Mouse (Mus musculus): Measurements from ENCODE around the gene Mrps14.

The Mrps14 gene

DNA sequence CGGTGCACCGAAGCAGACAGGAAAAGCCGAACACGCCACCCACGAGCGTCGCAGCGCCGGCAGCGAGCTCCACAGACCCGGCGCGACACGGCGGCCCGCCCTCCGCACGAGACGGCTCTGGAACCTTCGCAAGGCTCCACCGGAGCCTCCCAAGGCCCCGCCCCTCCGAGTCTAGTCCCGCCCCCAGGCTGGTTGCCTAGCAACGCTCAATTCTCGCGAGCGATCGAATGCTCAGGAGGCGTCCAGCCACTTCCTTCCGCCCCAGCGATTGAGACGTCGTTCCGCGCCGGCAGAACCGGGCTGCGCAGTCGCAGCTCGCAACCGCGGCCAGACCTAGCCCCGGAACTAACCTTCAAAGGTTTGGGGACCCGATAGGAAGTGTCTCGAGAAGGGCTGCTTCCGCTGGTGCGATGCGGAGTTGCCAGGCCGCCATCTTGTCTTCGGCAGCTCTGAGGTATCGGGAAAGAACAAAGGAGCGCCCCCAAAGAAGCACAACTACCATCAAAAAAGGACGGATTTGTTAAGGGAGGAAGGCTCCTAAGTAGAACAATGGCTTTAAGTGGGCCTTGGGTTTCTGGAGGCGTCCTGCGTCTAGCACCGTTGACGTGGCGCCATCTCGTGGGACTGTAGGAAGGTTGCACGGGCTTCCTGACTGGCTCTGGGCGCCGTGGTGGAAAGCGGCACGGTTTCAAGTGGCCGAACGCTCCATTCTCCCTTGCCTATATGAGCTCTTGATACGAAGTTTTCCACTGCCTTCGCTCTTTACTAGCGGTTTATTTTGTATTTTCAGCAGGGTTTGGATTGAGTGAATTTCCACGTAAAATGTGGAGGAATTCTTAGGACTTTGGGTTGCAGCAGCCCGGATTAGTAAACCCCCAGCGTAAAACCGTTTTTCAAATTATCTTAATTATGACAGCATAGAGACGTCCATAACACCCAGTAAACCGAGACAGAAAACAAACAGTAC, 18.0 kb downstream of the Mrps14 start, which contains the start of gene Cacybp:
Gene Cacybp (minus strand): TSS at position 173 of the 967 bp plus-strand sequence.
- POLR2A ChIA-PET, result interaction anchor here (0.6 to 7.4 kb wide), 47 partner anchors 10 to 1664 kb away, joined by 3 to 114 read pairs (median 5); partner anchors contain the start of genes Mrps14 (in 3 of the 4), Zbtb37 (in 2 of the 4), Cop1 (in 1 of the 4) and Rc3h1 (in 1 of the 4)
- CTCF ChIA-PET, result interaction anchor here in 2 of 4 experiments (0.7 to 2.5 kb wide), 3 partner anchors 18 to 599 kb away, joined by 3 to 9 read pairs (median 3); no protein-coding TSS in a partner anchor

DNA sequence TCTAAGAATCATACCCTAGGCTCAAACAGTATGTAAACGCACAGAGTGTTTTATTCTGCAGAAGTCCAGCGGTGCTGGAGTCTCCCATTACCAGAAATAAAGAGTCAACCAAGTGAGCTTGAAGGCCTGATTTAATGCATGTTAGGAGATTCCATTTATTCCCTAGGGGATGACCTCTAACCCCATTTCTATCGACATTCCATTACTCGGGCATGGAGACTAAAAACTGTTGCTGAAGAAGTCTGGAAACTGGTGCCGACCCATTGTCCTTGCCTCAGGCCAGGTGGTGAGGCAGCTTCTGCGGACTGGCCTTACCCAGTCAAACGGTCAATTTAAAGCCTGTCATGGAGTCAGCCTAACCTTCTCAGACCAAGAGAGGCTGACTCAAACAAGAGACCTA, 19.2 kb downstream of the Mrps14 start:
- ChIA-PET CTCF (interaction anchor here in 1 of 4 experiments (2.5 kb wide), 1 partner anchor 17 kb away, joined by 9 read pairs; no protein-coding TSS in a partner anchor), POLR2A (interaction anchor here in 3 of 4 experiments (1.2 to 7.4 kb wide), 11 partner anchors 9 to 826 kb away, joined by 3 to 114 read pairs (median 8); partner anchors contain the start of genes Mrps14 (in 2 of the 3) and Zbtb37 (in 1 of the 3))

DNA sequence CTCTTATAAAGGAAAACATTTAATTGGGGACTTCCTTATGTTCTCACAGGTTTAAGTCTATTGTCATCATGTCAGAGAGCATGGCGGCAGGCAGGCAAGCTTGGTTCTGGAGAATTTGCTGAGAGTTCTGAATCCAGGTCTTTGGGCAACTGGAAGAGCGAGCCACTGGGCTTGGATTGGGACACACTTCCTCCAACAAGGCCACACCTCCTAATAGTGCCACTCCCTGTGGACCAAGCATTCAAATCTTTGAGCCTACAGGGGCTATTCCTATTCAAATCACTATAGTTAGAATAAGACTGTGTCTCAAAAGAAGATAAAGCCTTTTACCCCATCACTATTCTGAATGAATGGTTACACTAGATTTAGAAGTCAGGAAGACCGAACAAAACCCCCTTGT, 22.9 kb downstream of the Mrps14 start:
- ChIA-PET CTCF (no interaction called here), POLR2A (interaction anchor here in 2 of 4 experiments (0.5 to 1.5 kb wide), 4 partner anchors 8 to 580 kb away, joined by 3 to 5 read pairs (median 4); no protein-coding TSS in a partner anchor)

DNA sequence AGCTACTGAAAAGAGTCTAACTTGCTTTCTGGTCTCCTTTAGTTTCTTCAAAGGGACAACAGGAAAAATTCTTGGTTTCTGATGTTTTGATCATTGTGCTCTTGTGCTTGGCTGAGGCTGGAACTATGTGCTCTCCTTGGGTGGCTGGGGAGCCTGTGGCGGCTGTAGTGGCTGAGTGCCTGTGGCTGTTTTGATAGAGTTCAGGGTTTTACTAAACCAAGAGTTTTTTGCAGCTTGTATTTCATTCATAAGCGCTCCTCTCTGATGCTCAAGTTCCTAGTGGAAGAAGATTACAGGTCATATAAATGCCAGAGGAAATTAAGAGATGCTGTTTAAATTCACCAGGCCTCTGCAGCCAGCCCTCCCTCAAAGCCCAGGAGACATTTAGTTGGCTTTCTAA, 29.1 kb downstream of the Mrps14 start:
- ChIA-PET POLR2A (interaction anchor here in 2 of 4 experiments (0.6 to 3.3 kb wide), 3 partner anchors 11 to 392 kb away, joined by 3 to 25 read pairs (median 3); partner anchors contain the start of gene Cacybp (in 2 of the 2)), CTCF (interaction anchor here in 1 of 4 experiments (0.6 kb wide), 1 partner anchor 29 kb away, joined by 13 read pairs; no protein-coding TSS in a partner anchor)

DNA sequence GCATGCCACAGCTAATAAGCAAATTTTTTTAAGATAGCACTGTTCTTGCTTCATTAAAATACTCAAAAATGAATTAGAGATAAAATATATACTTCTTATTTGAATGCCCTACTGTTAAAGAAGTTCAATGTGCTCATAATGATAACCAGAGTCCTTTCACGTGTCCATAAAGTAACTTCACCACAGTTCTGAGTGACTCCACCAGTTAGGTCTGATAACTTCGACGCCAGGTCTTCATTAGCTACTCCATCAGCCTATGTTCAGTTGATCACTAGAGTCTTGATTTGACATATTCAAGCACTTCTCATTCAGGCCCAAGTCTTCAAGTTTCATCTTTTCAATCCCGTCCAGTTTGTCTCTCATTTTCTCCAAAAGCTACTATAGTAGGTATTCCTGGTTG, 32.2 kb downstream of the Mrps14 start:
- POLR2A ChIA-PET, result interaction anchor here in 2 of 4 experiments (1.3 to 4.6 kb wide), 2 partner anchors 14 to 15 kb away, joined by 4 to 29 read pairs; partner anchors contain the start of gene Cacybp (in 2 of the 2)
- CTCF ChIA-PET, result no interaction called here

DNA sequence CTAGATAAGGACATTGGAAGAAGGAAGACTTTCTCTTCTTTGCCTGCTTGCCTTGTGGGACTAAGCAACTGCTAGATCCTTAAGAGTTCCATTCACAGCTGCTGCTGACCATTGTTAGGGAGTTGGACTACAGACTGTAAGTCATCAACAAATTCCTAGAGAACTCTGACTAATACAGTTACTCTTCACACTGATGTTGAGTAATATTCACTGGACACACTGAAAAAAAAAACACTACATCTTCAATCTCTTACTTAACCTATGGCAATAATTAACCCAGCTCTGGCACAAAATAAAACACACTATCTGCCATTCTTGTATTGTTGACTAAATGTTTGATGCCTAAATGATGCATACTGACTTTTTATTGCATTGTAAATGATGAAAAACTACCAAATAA, 32.8 kb downstream of the Mrps14 start:
- ChIA-PET POLR2A (interaction anchor here in 2 of 4 experiments (1.3 to 4.6 kb wide), 3 partner anchors 15 to 18 kb away, joined by 4 to 29 read pairs (median 4); partner anchors contain the start of gene Cacybp (in 2 of the 2)), CTCF (interaction anchor here in 1 of 4 experiments (0.5 kb wide), 1 partner anchor 292 kb away, joined by 6 read pairs; no protein-coding TSS in a partner anchor)

DNA sequence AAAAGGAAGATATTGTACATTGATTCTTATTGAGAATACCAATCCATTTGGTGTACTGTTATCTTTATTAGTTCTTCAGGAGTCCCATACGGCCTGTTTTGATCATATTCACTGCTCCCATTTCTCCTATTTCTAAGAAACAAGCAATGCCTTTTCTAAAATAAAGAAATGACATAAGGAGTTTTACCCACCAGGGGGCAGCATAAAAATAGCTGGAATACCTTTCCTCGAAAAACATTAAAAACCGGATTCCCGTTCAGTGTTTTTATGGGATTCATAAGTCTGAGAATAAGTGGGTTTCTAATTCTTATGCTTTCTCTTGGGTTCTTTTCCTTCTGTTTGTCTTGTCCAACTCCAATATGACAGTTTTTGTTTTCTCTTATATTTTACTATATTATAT, 36.0 kb downstream of the Mrps14 start:
- POLR2A ChIA-PET, result interaction anchor here in 1 of 4 experiments (0.6 to 1.6 kb wide), 4 partner anchors 9 to 447 kb away, joined by 3 to 5 read pairs (median 4); no protein-coding TSS in a partner anchor
- CTCF ChIA-PET, result interaction anchor here in 3 of 4 experiments (0.6 to 1.9 kb wide), 5 partner anchors 14 to 123 kb away, joined by 3 to 15 read pairs (median 3); partner anchors contain the start of gene Cacybp (in 1 of the 3)

DNA sequence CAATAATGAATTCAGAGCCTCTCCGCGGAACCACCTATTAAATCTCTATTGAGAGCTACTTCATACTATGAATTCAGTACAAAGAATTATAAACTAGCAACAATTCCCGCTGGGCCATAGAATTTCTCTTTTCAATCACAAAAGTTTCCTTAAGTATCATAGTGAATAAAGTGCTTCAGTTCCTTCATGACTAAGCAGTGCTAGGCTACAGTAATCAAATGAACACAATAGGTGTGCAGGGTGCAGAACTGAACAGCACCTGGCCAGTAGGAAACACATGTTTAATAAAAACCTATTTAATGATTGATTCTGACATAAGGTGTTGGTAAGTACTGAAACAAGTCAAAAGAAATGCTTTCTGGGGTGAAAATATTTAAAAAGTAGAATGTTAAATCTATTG, 37.1 kb downstream of the Mrps14 start:
- POLR2A ChIA-PET, result interaction anchor here in 1 of 4 experiments (0.6 to 1.6 kb wide), 4 partner anchors 10 to 485 kb away, joined by 3 to 5 read pairs (median 4); no protein-coding TSS in a partner anchor
- CTCF ChIA-PET, result interaction anchor here in 2 of 4 experiments (1.0 to 1.9 kb wide), 2 partner anchors 15 to 19 kb away, joined by 3 to 9 read pairs; partner anchors contain the start of gene Cacybp (in 1 of the 2)

DNA sequence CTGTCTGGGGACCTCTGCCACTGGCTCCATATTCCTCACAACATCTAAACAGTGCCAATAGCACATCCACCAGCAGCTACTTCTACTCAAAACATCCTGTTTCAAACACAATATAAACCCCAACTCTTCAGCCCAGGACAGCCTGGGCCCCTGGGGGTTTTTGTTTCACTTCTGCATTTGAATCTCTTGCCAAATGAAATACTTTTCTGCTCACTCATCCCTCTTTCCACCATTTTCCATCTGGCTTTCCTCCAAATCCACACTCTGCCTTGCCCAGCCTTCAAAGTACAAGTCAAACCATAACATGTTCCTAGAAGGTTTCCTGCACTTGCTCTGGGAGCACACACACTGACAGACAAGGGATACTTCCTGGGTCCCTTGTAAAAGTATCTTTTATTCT, 38.9 kb downstream of the Mrps14 start:
- CTCF ChIA-PET, result no interaction called here

DNA sequence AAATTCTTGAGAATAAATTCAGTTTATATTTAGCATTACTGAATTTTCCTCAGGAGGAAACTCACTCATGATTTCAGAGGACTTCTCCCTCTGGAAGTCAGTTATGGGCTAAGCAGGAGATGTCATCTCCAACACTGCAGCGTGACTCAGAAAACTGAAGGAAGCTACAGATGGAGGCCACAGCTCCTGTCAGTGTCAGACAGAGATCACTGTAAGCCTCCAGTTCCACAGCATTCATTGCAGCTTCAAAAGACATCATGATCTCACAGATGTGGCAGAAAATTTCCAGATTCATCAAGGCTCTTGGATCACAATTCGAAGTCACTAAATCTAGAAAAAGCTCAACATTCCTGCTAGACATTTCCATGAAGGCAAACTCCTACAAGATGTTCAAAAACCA, 43.0 kb downstream of the Mrps14 start:
- ChIA-PET CTCF (interaction anchor here in 1 of 4 experiments (0.6 kb wide), 1 partner anchor 619 kb away, joined by 3 read pairs; no protein-coding TSS in a partner anchor), POLR2A (interaction anchor here in 1 of 4 experiments (0.6 to 1.5 kb wide), 3 partner anchors 16 to 774 kb away, joined by 3 to 4 read pairs (median 4); no protein-coding TSS in a partner anchor)

More for the DNA sequence above, 38.9 kb downstream of the Mrps14 start:
- POLR2A ChIA-PET, result interaction anchor here in 1 of 4 experiments (1.1 kb wide), 1 partner anchor 21 kb away, joined by 4 read pairs; the partner anchor contains the start of gene Cacybp

DNA sequence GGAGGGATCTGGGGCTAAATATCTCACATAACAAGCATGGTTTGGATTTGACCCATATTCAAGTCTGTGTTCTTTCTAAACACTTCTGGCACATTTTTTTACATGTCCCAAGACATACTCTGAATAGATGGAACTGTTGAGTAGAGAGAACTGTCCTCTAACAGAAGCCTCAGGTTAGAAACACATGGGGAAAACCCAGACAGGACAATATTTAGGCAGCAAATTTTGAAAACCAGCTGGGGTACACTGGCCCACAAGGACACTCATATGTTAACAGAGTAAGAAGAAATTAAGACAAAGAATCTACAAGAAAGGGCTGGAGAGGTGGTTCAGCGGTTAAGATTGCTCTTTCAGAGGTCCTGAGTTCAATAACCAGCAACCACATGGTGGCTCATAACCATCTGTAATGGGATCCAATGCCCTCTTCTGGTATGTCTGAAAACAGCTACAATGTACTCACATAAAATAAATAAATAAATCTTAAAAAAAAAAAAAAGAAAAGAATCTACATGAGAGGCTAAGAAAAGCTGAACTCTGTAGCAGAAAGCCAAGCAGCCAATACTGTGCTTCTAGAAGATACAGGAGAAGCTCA, 43.9 kb downstream of the Mrps14 start:
- ChIA-PET CTCF (interaction anchor here in 1 of 4 experiments (1.1 kb wide), 1 partner anchor 14 kb away, joined by 3 read pairs; no protein-coding TSS in a partner anchor), POLR2A (interaction anchor here in 1 of 4 experiments (1.5 kb wide), 1 partner anchor 15 kb away, joined by 4 read pairs; no protein-coding TSS in a partner anchor)

DNA sequence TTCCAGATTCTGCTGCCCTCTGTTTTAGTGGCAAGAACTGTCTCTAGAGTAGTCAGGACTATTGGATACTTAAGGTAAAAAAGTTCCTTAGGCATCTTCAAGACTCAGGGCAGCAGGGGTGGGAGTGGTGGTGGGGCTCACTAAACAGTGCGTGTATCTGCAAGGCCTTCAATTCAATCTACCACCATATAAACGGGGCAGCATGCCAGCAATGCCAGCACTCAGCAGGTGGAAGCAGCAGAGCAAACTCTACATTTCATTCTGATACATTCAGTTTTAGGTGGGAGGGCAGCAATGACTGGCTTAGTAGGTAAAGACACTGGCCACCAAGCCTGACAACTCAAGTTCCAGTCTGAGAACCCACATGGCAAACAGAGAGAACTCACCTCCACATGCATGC, 45.1 kb downstream of the Mrps14 start:
- CTCF ChIA-PET, result no interaction called here
- POLR2A ChIA-PET, result interaction anchor here in 2 of 4 experiments (0.7 to 1.7 kb wide), 2 partner anchors 27 to 33 kb away, joined by 3 to 5 read pairs; partner anchors contain the start of gene Cacybp (in 1 of the 2)

DNA sequence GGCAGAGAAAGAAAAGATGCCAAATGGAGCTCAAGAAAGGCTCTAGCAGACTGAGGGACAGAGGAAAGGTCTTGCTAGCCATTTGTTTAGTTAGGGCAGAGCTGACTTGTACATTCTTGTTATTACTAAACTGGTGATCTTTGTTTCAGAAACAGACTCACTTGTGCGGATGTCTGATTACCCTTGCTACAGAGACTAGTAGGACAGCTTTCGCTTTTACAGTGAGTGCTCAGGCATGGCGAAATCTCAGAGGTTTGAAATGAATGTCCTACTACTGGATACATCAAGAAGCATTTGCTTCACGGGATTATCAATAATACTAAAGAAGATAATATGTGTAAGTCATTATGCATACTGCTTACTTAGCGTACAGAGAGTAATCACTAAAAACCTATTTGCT, 49.7 kb downstream of the Mrps14 start:
- ChIA-PET CTCF (no interaction called here), POLR2A (interaction anchor here in 1 of 4 experiments (1.3 kb wide), 1 partner anchor 32 kb away, joined by 5 read pairs; the partner anchor contains the start of gene Cacybp)

DNA sequence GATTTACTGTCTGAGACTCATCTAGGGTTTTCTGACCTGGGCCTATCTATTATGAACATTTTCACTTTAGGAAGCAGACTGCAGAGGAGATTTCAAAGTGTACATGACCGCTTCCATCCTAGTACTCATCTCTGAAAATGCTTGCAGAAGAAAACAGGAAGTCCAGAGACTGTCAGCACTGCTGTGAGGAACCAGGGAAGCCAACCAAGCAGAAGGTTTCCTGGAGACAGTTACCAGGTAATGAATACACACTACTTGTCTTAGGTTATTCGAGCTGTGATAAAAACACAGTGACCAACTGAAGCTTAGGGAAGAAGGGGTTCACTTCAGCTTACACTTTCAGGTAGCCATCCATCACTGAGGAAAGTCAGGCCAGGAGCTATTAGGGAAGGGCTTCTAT, 50.9 kb downstream of the Mrps14 start:
- CTCF ChIA-PET, result no interaction called here
- POLR2A ChIA-PET, result no interaction called here

DNA sequence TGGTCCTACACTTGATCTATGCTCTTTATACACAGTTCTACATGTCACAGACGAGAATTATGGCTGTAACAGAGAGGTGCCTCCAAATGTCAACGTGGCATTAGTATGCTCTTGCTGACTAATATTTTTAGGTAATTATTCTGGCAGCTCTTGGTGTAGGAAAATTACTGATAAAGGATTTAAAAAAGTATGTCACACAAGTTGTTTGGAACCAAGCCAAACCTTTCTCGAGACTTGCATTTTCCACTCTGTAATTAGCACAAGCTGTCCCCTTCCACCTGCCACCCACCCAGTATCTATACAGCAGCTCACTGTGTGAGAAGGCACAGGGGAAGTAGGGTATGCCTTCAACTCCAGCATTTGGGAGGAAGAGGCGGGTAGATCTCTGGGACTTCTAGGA, 51.8 kb downstream of the Mrps14 start:
- CTCF ChIA-PET, result interaction anchor here in 1 of 4 experiments (0.6 kb wide), 1 partner anchor 12 kb away, joined by 13 read pairs; no protein-coding TSS in a partner anchor
- POLR2A ChIA-PET, result interaction anchor here in 1 of 4 experiments (0.8 kb wide), 1 partner anchor 34 kb away, joined by 3 read pairs; the partner anchor contains the start of gene Cacybp

DNA sequence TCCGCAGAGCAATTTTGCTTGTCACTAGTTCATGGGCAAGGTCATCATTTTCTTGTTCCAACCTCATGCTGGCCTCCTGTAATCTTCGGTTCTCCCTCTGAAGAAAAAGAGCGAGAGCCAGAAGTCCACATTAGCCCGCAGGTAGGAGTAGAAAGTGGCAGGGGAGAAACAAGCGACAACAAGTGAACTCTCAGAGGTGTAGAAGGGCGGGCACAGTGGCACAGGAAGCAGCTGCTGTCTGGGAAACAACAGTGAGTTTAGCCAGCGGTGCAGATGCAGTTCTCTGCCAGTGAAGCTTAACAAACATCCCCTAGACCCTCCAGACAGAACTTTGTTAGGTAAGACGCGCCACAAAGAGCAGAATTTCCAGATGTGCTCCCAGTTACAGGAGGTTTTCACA, 52.5 kb downstream of the Mrps14 start:
- ChIA-PET CTCF (no interaction called here), POLR2A (interaction anchor here in 1 of 4 experiments (0.9 kb wide), 1 partner anchor 34 kb away, joined by 3 read pairs; no protein-coding TSS in a partner anchor)

DNA sequence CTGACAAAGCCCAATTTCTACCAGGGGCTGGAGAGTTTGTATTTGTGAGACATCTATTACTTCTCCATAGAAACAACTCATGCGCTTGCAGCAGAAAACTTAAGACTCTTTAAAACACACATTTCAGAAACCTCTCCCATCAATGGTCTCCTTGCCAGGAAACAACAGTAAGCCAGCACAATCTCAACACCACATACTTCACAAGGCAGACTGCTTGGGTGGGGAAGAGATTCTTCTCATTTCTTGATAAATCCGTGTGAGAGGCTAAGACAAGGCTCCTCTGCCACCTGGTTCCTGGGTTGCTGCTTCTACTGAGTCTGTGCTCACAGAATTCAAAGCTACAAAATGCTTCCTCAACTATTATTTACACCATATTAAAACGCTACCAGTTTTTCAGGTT, 54.8 kb downstream of the Mrps14 start:
- ChIA-PET POLR2A (interaction anchor here in 1 of 4 experiments (0.7 kb wide), 1 partner anchor 35 kb away, joined by 4 read pairs; no protein-coding TSS in a partner anchor), CTCF (no interaction called here)

DNA sequence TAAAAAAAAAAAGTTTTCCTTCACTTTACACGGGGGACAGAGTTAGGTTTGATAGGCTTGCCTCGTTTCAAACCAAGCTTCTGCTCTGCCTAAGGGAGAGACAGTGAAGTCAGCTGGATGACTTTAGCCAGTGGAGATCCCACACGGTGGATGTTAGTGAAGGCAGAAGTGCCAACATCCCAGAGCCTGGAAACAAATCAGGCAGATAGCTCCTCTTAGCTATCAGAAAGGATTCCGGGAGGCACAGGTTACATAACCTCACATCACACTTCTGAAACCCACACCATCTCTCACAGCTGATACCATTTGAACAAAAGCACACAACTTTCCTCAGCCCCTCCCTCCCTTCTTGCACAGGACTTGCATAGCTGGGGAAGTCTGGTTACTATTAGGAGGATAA, 55.8 kb downstream of the Mrps14 start:
- ChIA-PET CTCF (interaction anchor here in 1 of 4 experiments (0.6 kb wide), 1 partner anchor 297 kb away, joined by 4 read pairs; no protein-coding TSS in a partner anchor), POLR2A (no interaction called here)

Data from embryonic stem cell, embryonic (primary cell).